Comparison of ENCODE assay signal across 8 mouse cellular contexts in genomic region chr17:47038844-47039803, GRCm38 (mm10). TPM values are rescaled to one million over a fixed set of nuclear protein-coding genes. Genes with fewer than 3 reads are reported as not detected.
DNase-seq lines count a peak whose midpoint lies in the region; ATAC-seq and TF ChIP-seq lines count a peak whose summit lies in the region.

No protein-coding gene starts in this region.

- intact Hi-C loops in gastrocnemius, adult 2 months (cut with DNase I) = loop anchor here (1.0 to 5.0 kb wide), 2 partner anchors 50 to 293 kb away; no protein-coding TSS in a partner anchor
- intact Hi-C loops in left cerebral cortex, adult 2 months (cut with DNase I) = loop anchor here (1.0 to 5.0 kb wide), 3 partner anchors 78 to 294 kb away; no protein-coding TSS in a partner anchor

- peak; percentile 31 for DNase-seq in WW6 (ENCODE audit: low read depth, low spot score)
- peak; percentile 85 to 90 for DNase-seq in cerebellum, postnatal 4 days (ENCODE audit: low spot score in 2 of 2)
- DNase-seq in gastrocnemius, adult 2 months = peak; percentile 84
- DNase-seq in hindbrain, postnatal 0 days (ENCODE audit: low spot score) = peak; percentile 87
- DNase-seq in left cerebral cortex, adult 2 months (ENCODE audit: extremely low spot score in 1 of 2, low spot score in 2 of 2) = peak; percentile 85 to 92
- DNase-seq in right cerebral cortex, adult 18-20 months = peak; percentile 87
- peak; percentile 91 for DNase-seq in urinary bladder, adult 2 months (ENCODE audit: low spot score)

- H3K4me2 ChIP-seq in hindbrain, postnatal 0 days (ENCODE audit: low read depth, low read length) = peak overlapping the region; percentile 46

- no peak for TF ChIP-seq CTCF in gastrocnemius, adult 2 months (IDR thresholded peaks at IDR 0.05)
- peak; percentile 99 for TF ChIP-seq CTCF in hindbrain, postnatal 0 days (IDR thresholded peaks at IDR 0.05; ENCODE audit: low read depth)
- no peak; the same call in none of the 2 replicates for TF ChIP-seq CTCF in left cerebral cortex, adult 2 months (IDR thresholded peaks at IDR 0.05)

- H3K27ac ChIP-seq in gastrocnemius, adult 2 months = no peak overlapping the region
- peak overlapping the region; percentile 41; the same call in 1 of the 2 replicates for H3K27ac ChIP-seq in hindbrain, postnatal 0 days
- peak overlapping the region; percentile 69 for H3K27ac ChIP-seq in left cerebral cortex, adult 2 months

- ATAC-seq in hindbrain, postnatal 0 days = peak; percentile 88
- ATAC-seq in megakaryocyte, adult 5-6 weeks (ENCODE audit: poor library complexity, severe bottlenecking) = peak; percentile 85

- no peaks in the 10 kb centered on the region for H3K36me3 ChIP-seq in hindbrain, postnatal 0 days (ENCODE audit: insufficient read depth, low read length)

- peak overlapping the region; percentile 66 for H3K4me3 ChIP-seq in gastrocnemius, adult 2 months
- H3K4me3 ChIP-seq in hindbrain, postnatal 0 days (ENCODE audit: low read length) = peak overlapping the region; percentile 16
- H3K4me3 ChIP-seq in left cerebral cortex, adult 2 months = peak overlapping the region; percentile 40

- H3K9ac ChIP-seq in hindbrain, postnatal 0 days (replicated peaks; ENCODE audit: low read length) = 0 out of 2 replicates have a peak overlapping the region, but pooled peaks have one; percentile 15

- H3K9me3 ChIP-seq in hindbrain, postnatal 0 days (ENCODE audit: low read length) = no peaks in the 10 kb centered on the region

- no peaks in the 10 kb centered on the region for H3K27me3 ChIP-seq in hindbrain, postnatal 0 days (ENCODE audit: insufficient read depth, low read length)

- H3K4me1 ChIP-seq in hindbrain, postnatal 0 days (ENCODE audit: insufficient read depth, low read length) = no peaks in the 10 kb centered on the region

- 19% methylated on average over 18 of the region's 18 CpGs for whole genome bisulfite sequencing in hindbrain, postnatal 0 days

RNA-seq across cellular contexts. Expression of gene Ubr2, which starts 28.8 kb away (rescaled TPM):
- 10 to 100 TPM; 65.4 to 73.5 TPM for total RNA-seq in gastrocnemius, adult 2 months (2021)
- total RNA-seq in hindbrain, postnatal 0 days (2014; rRNA removed) = 20.8 and 33.0 TPM in 2 replicates
- polyA plus RNA-seq in hindbrain, postnatal 0 days (2015; fragmentation: Nextera tagmentation; extraction: Ambion mirVana) = 8.5 and 8.7 TPM in 2 replicates
- total RNA-seq in left cerebral cortex, adult 2 months (2021) = 10 to 100 TPM; 57.1 to 57.6 TPM
- total RNA-seq in megakaryocyte, adult 5-6 weeks (2015) = 37.4 and 38.2 TPM in 2 replicates
- total RNA-seq in megakaryocyte, adult 5-6 weeks (2017) = 24.2 and 32.5 TPM in 2 replicates
- polyA plus RNA-seq in urinary bladder, adult 2 months (2012; rRNA removed) = 33.4 and 39.2 TPM in 2 replicates

Comparison
In these comparisons a context has a peak if more than half of its experiments do, and no peak if none do; other contexts are left out.
1. DNase-seq: peak in every context shown above with its lines; median percentile 91 in urinary bladder, adult 2 months; 88 in left cerebral cortex, adult 2 months; 88 in cerebellum, postnatal 4 days; 87 in hindbrain, postnatal 0 days; 87 in right cerebral cortex, adult 18-20 months; 84 in gastrocnemius, adult 2 months; 31 in WW6.
2. H3K4me3 ChIP-seq: peak in every context shown above with its lines; median percentile 66 in gastrocnemius, adult 2 months; 40 in left cerebral cortex, adult 2 months; 16 in hindbrain, postnatal 0 days.